Mouse (Mus musculus) spleen, adult 12 weeks (tissue): Measurements from ENCODE around the gene Samd4.
"Not testable (repeated sequence)": the region's sequence is repeated elsewhere in the genome, so short reads cannot be mapped to it uniquely, and the experiment has no call there.

ENCODE experiments used
- DNase-seq: peaks from one replicate; pipeline ENCODE4 v3.0.0; 2022; ENCODE audit warnings: low spot score

Gene Samd4

GRCm38 (mm10) chr14:47107461-47107860, 224.8 kb downstream of the Samd4 start:
- DNase-seq = no peak

GRCm38 (mm10) chr14:47110391-47110790, 227.7 kb downstream of the Samd4 start:
- not testable (repeated sequence) for DNase-seq

GRCm38 (mm10) chr14:47111341-47111740, 228.7 kb downstream of the Samd4 start:
- DNase-seq = no peak

GRCm38 (mm10) chr14:47115154-47115553, 232.5 kb downstream of the Samd4 start:
- no peak for DNase-seq

- DNase-seq = no peak
Observed at GRCm38 (mm10) chr14:47116062-47116762, 233.6 kb downstream of the Samd4 start.

- DNase-seq = no peak
Observed at GRCm38 (mm10) chr14:47117522-47117921, 234.9 kb downstream of the Samd4 start.

- no peak for DNase-seq
Observed at GRCm38 (mm10) chr14:47127987-47128386, 245.3 kb downstream of the Samd4 start.

GRCm38 (mm10) chr14:47133948-47134347, 251.3 kb downstream of the Samd4 start:
- DNase-seq = no peak

- no peak for DNase-seq
Observed at GRCm38 (mm10) chr14:47136637-47137036, 254.0 kb downstream of the Samd4 start.

- DNase-seq = no peak
Observed at GRCm38 (mm10) chr14:47138853-47139252, 256.2 kb downstream of the Samd4 start.

- no peak for DNase-seq
Observed at GRCm38 (mm10) chr14:47144326-47144725, 261.7 kb downstream of the Samd4 start.

GRCm38 (mm10) chr14:47151306-47151705, 268.7 kb downstream of the Samd4 start:
- DNase-seq = no peak

GRCm38 (mm10) chr14:47154303-47154702, 271.6 kb downstream of the Samd4 start:
- no peak for DNase-seq
